Mouse (Mus musculus): ENCODE data around the gene Il11ra1.

Gene Il11ra1

GRCm38 (mm10) chr4:41711705-41712375 is 12.1 kb downstream of the Il11ra1 start:
- DNase-seq = no peak

GRCm38 (mm10) chr4:41712421-41713196 is 12.8 kb downstream of the Il11ra1 start:
- no peak for DNase-seq

- peak; percentile 88 to 89 for DNase-seq
Observed at GRCm38 (mm10) chr4:41713197-41714067, 13.6 kb downstream of the Il11ra1 start, which contains the start of gene Rpp25l. Gene Rpp25l, minus strand, starts transcription at chr4:41713534.

- peak; percentile 64 to 76 for DNase-seq
Observed at GRCm38 (mm10) chr4:41714276-41714675, 14.5 kb downstream of the Il11ra1 start.

- no peak for DNase-seq
Observed at GRCm38 (mm10) chr4:41715082-41715481, 15.3 kb downstream of the Il11ra1 start.

GRCm38 (mm10) chr4:41715596-41715995 is 15.8 kb downstream of the Il11ra1 start:
- DNase-seq = peak in 1 of 2 experiments; percentile 60

- no peak for DNase-seq
Observed at GRCm38 (mm10) chr4:41716834-41717233, 17.0 kb downstream of the Il11ra1 start.

- peak; percentile 90 to 92 for DNase-seq
Observed at GRCm38 (mm10) chr4:41722918-41723351, 23.1 kb downstream of the Il11ra1 start, which contains the start of gene Dctn3. Gene Dctn3, minus strand, starts transcription at chr4:41723170.

- no peak for DNase-seq
Observed at GRCm38 (mm10) chr4:41726826-41727621, 27.2 kb downstream of the Il11ra1 start.

GRCm38 (mm10) chr4:41731052-41731765 is 31.4 kb downstream of the Il11ra1 start, which contains the start of gene Arid3c:
Gene Arid3c, minus strand, starts transcription at chr4:41731142.
- DNase-seq = no peak

- peak; percentile 72 to 83 for DNase-seq
Observed at GRCm38 (mm10) chr4:41737602-41738255, 37.9 kb downstream of the Il11ra1 start.

- DNase-seq = no peak
Observed at GRCm38 (mm10) chr4:41738256-41738603, 38.4 kb downstream of the Il11ra1 start.

- no peak for DNase-seq
Observed at GRCm38 (mm10) chr4:41739260-41739659, 39.5 kb downstream of the Il11ra1 start.

- DNase-seq = no peak
Observed at GRCm38 (mm10) chr4:41740380-41741157, 40.8 kb downstream of the Il11ra1 start.

GRCm38 (mm10) chr4:41741158-41741560 is 41.4 kb downstream of the Il11ra1 start:
- DNase-seq = peak; percentile 94

- DNase-seq = no peak
Observed at GRCm38 (mm10) chr4:41744131-41744530, 44.3 kb downstream of the Il11ra1 start.

GRCm38 (mm10) chr4:41745021-41745420 is 45.2 kb downstream of the Il11ra1 start:
- DNase-seq = no peak

GRCm38 (mm10) chr4:41754797-41755337 is 55.1 kb downstream of the Il11ra1 start, which contains the start of gene Galt:
Gene Galt, plus strand, starts transcription at chr4:41755228.
- DNase-seq = no peak

All from lung, postnatal 4 days (tissue).